Mouse (Mus musculus) liver, postnatal 0 days (tissue): ENCODE results near the gene C1ql4. TPM values are rescaled to one million over a fixed set of nuclear protein-coding genes. Genes with fewer than 3 reads are reported as not detected.

Experiments used
- ATAC-seq: fragments of 200-750 bp; cut with Nextera tagmentation; 2 replicates; pipeline ENCODE4 v1.8.0; 2017; ENCODE audit warnings: mild to moderate bottlenecking, moderate library complexity
- DNase-seq: peaks from one replicate; pipeline ENCODE4 v3.0.0-alpha.2; 2016
- H3K27ac ChIP-seq: fragments of 300-500 bp; sonication (generic); 2 replicates; pipeline ENCODE4 v1.5.1; 2014; ENCODE audit warnings: antibody characterized with exemption, moderate library complexity, mild to moderate bottlenecking, low read depth
- H3K27me3 ChIP-seq: fragments of 300-500 bp; sonication (generic); 2 replicates; pipeline ENCODE4 v1.6.1; 2014; ENCODE audit warnings: low read length, control low read depth, mixed read lengths; ENCODE audit not compliant: insufficient read depth
- H3K36me3 ChIP-seq: fragments of 300-500 bp; sonication (generic); replicated peaks from 2 replicates; pipeline ENCODE4 v1.6.1; 2014; ENCODE audit warnings: mild to moderate bottlenecking, control low read depth, low read length, moderate library complexity, mixed read lengths; ENCODE audit not compliant: insufficient read depth
- H3K4me1 ChIP-seq: fragments of 300-500 bp; sonication (generic); 2 replicates; pipeline ENCODE4 v1.6.1; 2014; ENCODE audit warnings: antibody characterized with exemption, mild to moderate bottlenecking, control low read depth; ENCODE audit not compliant: insufficient read depth
- H3K4me2 ChIP-seq: fragments of 300-500 bp; sonication (generic); 2 replicates; pipeline ENCODE4 v1.6.1; 2014; ENCODE audit warnings: low read depth, mild to moderate bottlenecking, low read length, moderate library complexity, mixed read lengths
- H3K4me3 ChIP-seq: fragments of 300-500 bp; sonication (generic); 2 replicates; pipeline ENCODE4 v1.5.1; 2014; ENCODE audit warnings: low read depth, low read length
- H3K9ac ChIP-seq: fragments of 300-500 bp; sonication (generic); replicated peaks from 2 replicates; pipeline ENCODE4 v1.6.1; 2014; ENCODE audit warnings: mild to moderate bottlenecking, moderate library complexity
- H3K9me3 ChIP-seq: fragments of 300-500 bp; sonication (generic); 2 replicates; pipeline ENCODE4 v1.6.1; 2016; ENCODE audit warnings: mild to moderate bottlenecking, control low read depth, low read length, mixed read lengths
- CTCF ChIP-seq: sonication (generic); IDR thresholded peaks from 2 replicates; pipeline ENCODE4 v1.5.1; 2016; ENCODE audit warnings: antibody characterized with exemption, low read depth
- EP300 ChIP-seq: IDR thresholded peaks from 2 replicates; pipeline ENCODE4 v1.6.1; 2016; ENCODE audit warnings: antibody characterized with exemption, low read depth, mild to moderate bottlenecking
- WGBS: fragments of 180-500 bp; shearing (Covaris S2); extraction: QIAGEN DNeasy Blood & Tissue Kit; methylation state at CpG from one replicate; pipeline ENCODE4 v1.1.7; 2014; ENCODE audit not compliant: insufficient replicate concordance; 5-methylcytosine and 5-hydroxymethylcytosine counted together
- polyA plus RNA-seq: library from polyadenylated mRNA; unstranded; fragments of >200 nt; fragmentation: Nextera tagmentation; extraction: Ambion mirVana; gene quantifications from 2 replicates; pipeline ENCODE4 v1.2.1, GENCODE M21; 2015

Gene C1ql4
- polyA plus RNA-seq, 1 experiment from 2014 or later: 0.12 TPM

DNA sequence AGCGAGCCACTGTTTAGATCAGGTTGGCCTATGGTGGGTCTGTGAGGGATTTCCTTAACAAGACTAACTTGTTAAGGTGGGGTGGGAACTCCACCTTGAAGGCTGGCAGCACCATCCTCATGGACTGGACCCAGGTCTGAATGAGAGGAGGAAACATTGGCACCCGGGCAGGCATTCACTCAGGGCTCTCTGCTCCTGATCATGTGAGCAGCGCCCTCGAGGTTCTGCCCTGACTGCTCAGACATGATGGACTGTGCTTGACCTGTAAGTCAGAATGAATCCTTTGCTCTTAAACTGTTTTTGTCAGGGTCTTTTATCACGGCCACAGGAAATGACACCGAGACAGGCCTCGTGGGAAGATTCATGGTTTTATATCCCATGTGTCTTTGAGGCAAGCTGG, 17.6 kb upstream of the C1ql4 start:
- no peak for DNase-seq
- Histone ChIP-seq H3K4me1 (0 out of 2 replicates have a peak, but pooled peaks cover 4% of the 10 kb centered on the region), H3K27me3 (0 out of 2 replicates have a peak, but pooled peaks cover 4% of the 10 kb centered on the region), H3K4me2 (no peak overlapping the region), H3K27ac (no peak overlapping the region), H3K9me3 (no peaks in the 10 kb centered on the region), H3K9ac (no peak overlapping the region), H3K36me3 (no peaks in the 10 kb centered on the region), H3K4me3 (no peak overlapping the region)
- ATAC-seq: no peak
- TF ChIP-seq EP300 (no peak), CTCF (no peak)
- 38% methylated on average over 7 of the region's 7 CpGs for WGBS

- Histone ChIP-seq H3K4me1 (peaks cover 22% of the 10 kb centered on the region), H3K36me3 (no peaks in the 10 kb centered on the region), H3K27me3 (peaks cover 50% of the 10 kb centered on the region), H3K4me2 (peak overlapping the region; percentile 72), H3K4me3 (peak overlapping the region; percentile 49), H3K9ac (peak overlapping the region; percentile 64), H3K27ac (peak overlapping the region; percentile 94), H3K9me3 (no peaks in the 10 kb centered on the region)
- TF ChIP-seq EP300 (no peak), CTCF (peak; percentile 36; the same call in 1 of the 2 replicates)
- DNase-seq (no peak), ATAC-seq (no peak)
- 34% methylated on average over 3 of the region's 3 CpGs for WGBS
Measured at GRCm38 (mm10) chr15:99099984-99100383, 12.4 kb upstream of the C1ql4 start.

GRCm38 (mm10) chr15:99099139-99099556, 11.5 kb upstream of the C1ql4 start:
- Histone ChIP-seq H3K4me1 (peaks cover 22% of the 10 kb centered on the region), H3K27me3 (peaks cover 57% of the 10 kb centered on the region), H3K9ac (peak overlapping the region; percentile 64), H3K36me3 (no peaks in the 10 kb centered on the region), H3K4me3 (peak overlapping the region; percentile 49), H3K27ac (peak overlapping the region; percentile 94), H3K9me3 (no peaks in the 10 kb centered on the region), H3K4me2 (peak overlapping the region; percentile 72)
- peak; percentile 82 for DNase-seq
- TF ChIP-seq EP300 (no peak), CTCF (peak; percentile 83)
- 3% methylated on average over 15 of the region's 15 CpGs for WGBS
- ATAC-seq: peak; percentile 94

- Histone ChIP-seq H3K4me1 (peaks cover 27% of the 10 kb centered on the region), H3K27me3 (peaks cover 62% of the 10 kb centered on the region), H3K27ac (no peak overlapping the region), H3K36me3 (no peaks in the 10 kb centered on the region), H3K9me3 (no peaks in the 10 kb centered on the region), H3K4me2 (peak overlapping the region; percentile 72), H3K4me3 (peak overlapping the region; percentile 49), H3K9ac (no peak overlapping the region)
- ATAC-seq (no peak), DNase-seq (no peak)
- TF ChIP-seq CTCF (no peak), EP300 (no peak)
- WGBS: 4% methylated on average over 9 of the region's 9 CpGs
Measured at GRCm38 (mm10) chr15:99098493-99098861, 10.9 kb upstream of the C1ql4 start.

DNA sequence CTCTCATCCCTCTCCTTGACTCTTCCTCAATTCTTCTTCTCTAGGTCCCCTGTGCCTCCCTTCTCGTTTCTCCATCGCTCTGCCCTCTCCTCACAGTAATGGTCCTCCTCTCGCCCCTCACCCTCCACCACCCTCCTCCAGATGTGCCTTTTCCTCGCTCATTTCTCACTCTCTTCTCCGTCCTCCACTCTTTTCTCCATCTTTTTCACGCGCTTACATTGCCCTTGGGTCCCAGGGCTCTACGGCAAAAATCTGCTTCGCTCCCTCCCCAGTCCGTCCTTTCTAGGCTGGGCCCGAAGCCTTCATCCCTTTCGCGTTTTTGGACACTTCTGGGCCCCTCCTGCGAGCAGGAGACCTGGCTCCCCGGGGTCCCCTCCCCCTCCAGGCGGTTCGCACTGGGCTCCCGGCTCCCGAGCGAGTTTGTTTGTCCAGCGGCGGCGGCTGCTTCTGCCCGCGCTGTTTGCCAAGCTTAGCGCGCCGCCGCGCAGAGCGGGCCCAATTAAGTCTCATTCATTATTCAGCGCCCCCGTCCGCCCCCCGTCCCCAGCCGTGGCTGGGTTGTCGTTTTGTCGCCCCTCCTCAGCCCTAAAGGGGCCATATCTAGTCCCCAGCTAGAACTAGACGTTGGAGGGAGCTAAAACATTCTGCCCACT, 10.3 kb upstream of the C1ql4 start:
- DNase-seq: no peak
- Histone ChIP-seq H3K4me1 (peaks cover 28% of the 10 kb centered on the region), H3K36me3 (no peaks in the 10 kb centered on the region), H3K9ac (0 out of 2 replicates have a peak overlapping the region, but pooled peaks have one; percentile 26), H3K27ac (no peak overlapping the region), H3K4me2 (peak overlapping the region; percentile 72), H3K27me3 (peaks cover 67% of the 10 kb centered on the region), H3K4me3 (peak overlapping the region; percentile 49), H3K9me3 (no peaks in the 10 kb centered on the region)
- WGBS: under 1% methylated on average over 39 of the region's 39 CpGs
- ATAC-seq: no peak
- TF ChIP-seq CTCF (no peak), EP300 (no peak)

- H3K27me3 ChIP-seq: peaks cover 77% of the 10 kb centered on the region
- peaks cover 28% of the 10 kb centered on the region for H3K4me1 ChIP-seq
- H3K4me2 ChIP-seq: peak overlapping the region; percentile 72
- H3K9ac ChIP-seq: no peak overlapping the region; the same call in 1 of the 2 replicates
- TF ChIP-seq CTCF: no peak
- TF ChIP-seq EP300: no peak
- WGBS: under 1% methylated on average over 48 of the region's 58 CpGs
- no peak overlapping the region for H3K27ac ChIP-seq
- no peaks in the 10 kb centered on the region for H3K9me3 ChIP-seq
- no peaks in the 10 kb centered on the region for H3K36me3 ChIP-seq
- ATAC-seq (no peak), DNase-seq (peak; percentile 45)
- H3K4me3 ChIP-seq: peak overlapping the region; percentile 49
Measured at GRCm38 (mm10) chr15:99096831-99097500, 9.3 kb upstream of the C1ql4 start.
